Mouse (Mus musculus) 3134 (cell line): ENCODE results near the gene Mpp6.

Source experiments
- DNase-seq: peaks from one replicate; pipeline ENCODE4 v3.0.0-alpha.2; 2011; ENCODE audit warnings: low spot score; ENCODE audit not compliant: insufficient read length; ENCODE audit errors: extremely low read depth

The Mpp6 gene

GRCm38 (mm10) chr6:50109757-50110378, at the start of gene Mpp6:
Gene Mpp6, plus strand, starts transcription at chr6:50110241.
- DNase-seq = peak; percentile 68

- DNase-seq = no peak
Observed at GRCm38 (mm10) chr6:50066172-50066571, 43.9 kb upstream of the Mpp6 start.

GRCm38 (mm10) chr6:50068490-50068889, 41.6 kb upstream of the Mpp6 start:
- no peak for DNase-seq

- no peak for DNase-seq
Observed at GRCm38 (mm10) chr6:50075248-50075647, 34.8 kb upstream of the Mpp6 start.

GRCm38 (mm10) chr6:50076473-50076872, 33.6 kb upstream of the Mpp6 start:
- DNase-seq = no peak

GRCm38 (mm10) chr6:50080431-50080830, 29.6 kb upstream of the Mpp6 start:
- no peak for DNase-seq

- no peak for DNase-seq
Observed at GRCm38 (mm10) chr6:50085206-50085605, 24.8 kb upstream of the Mpp6 start.

- no peak for DNase-seq
Observed at GRCm38 (mm10) chr6:50089333-50089732, 20.7 kb upstream of the Mpp6 start.

GRCm38 (mm10) chr6:50090221-50090620, 19.8 kb upstream of the Mpp6 start:
- no peak for DNase-seq

GRCm38 (mm10) chr6:50091462-50092154, 18.4 kb upstream of the Mpp6 start:
- no peak for DNase-seq

- no peak for DNase-seq
Observed at GRCm38 (mm10) chr6:50109201-50109756, 762 bp upstream of the Mpp6 start.

GRCm38 (mm10) chr6:50110379-50110941, 419 bp downstream of the Mpp6 start:
- DNase-seq = peak; percentile 76

GRCm38 (mm10) chr6:50111111-50111655, 1.1 kb downstream of the Mpp6 start:
- DNase-seq = no peak

- peak; percentile 53 for DNase-seq
Observed at GRCm38 (mm10) chr6:50112775-50113174, 2.7 kb downstream of the Mpp6 start.

- DNase-seq = no peak
Observed at GRCm38 (mm10) chr6:50114280-50114679, 4.2 kb downstream of the Mpp6 start.

- DNase-seq = no peak
Observed at GRCm38 (mm10) chr6:50120931-50121330, 10.9 kb downstream of the Mpp6 start.

GRCm38 (mm10) chr6:50122835-50123234, 12.8 kb downstream of the Mpp6 start:
- no peak for DNase-seq

GRCm38 (mm10) chr6:50124197-50124596, 14.2 kb downstream of the Mpp6 start:
- DNase-seq = no peak

GRCm38 (mm10) chr6:50126331-50126730, 16.3 kb downstream of the Mpp6 start:
- no peak for DNase-seq

- no peak for DNase-seq
Observed at GRCm38 (mm10) chr6:50127536-50127935, 17.5 kb downstream of the Mpp6 start.

GRCm38 (mm10) chr6:50137651-50138050, 27.6 kb downstream of the Mpp6 start:
- DNase-seq = no peak
